Mouse (Mus musculus) cerebellum, postnatal 4 days (tissue): ENCODE results near the gene Rab5b.
"Not testable (repeated sequence)": the region's sequence is repeated elsewhere in the genome, so short reads cannot be mapped to it uniquely, and the experiment has no call there.

Source experiments
- DNase-seq, 2 experiments: peaks; one replicate each; pipeline ENCODE4 v3.0.0; 2022; ENCODE audit warnings: low spot score in 2 of 2, mixed read lengths in 1 of 2

The Rab5b gene

GRCm38 (mm10) chr10:128642749-128643148 is 53.3 kb downstream of the Rab5b start:
- DNase-seq: no peak

- DNase-seq: no peak
Observed at GRCm38 (mm10) chr10:128641871-128642270, 54.2 kb downstream of the Rab5b start.

- DNase-seq: no peak
Observed at GRCm38 (mm10) chr10:128640891-128641290, 55.2 kb downstream of the Rab5b start.

- DNase-seq: no peak
Observed at GRCm38 (mm10) chr10:128639999-128640398, 56.1 kb downstream of the Rab5b start.

GRCm38 (mm10) chr10:128637011-128637410 is 59.1 kb downstream of the Rab5b start:
- no peak for DNase-seq

- no peak for DNase-seq
Observed at GRCm38 (mm10) chr10:128636561-128636960, 59.5 kb downstream of the Rab5b start.

GRCm38 (mm10) chr10:128635697-128636096 is 60.4 kb downstream of the Rab5b start:
- no peak for DNase-seq

- DNase-seq: no peak
Observed at GRCm38 (mm10) chr10:128631571-128631970, 64.5 kb downstream of the Rab5b start.

GRCm38 (mm10) chr10:128630306-128630705 is 65.8 kb downstream of the Rab5b start:
- DNase-seq: not testable (repeated sequence)

GRCm38 (mm10) chr10:128629746-128630145 is 66.3 kb downstream of the Rab5b start:
- DNase-seq: no peak

GRCm38 (mm10) chr10:128627398-128628317 is 68.4 kb downstream of the Rab5b start:
- DNase-seq: no peak
